Mouse (Mus musculus) kidney, embryonic 16.5 days (tissue): ENCODE results near the gene Spg11. TPM values are rescaled to one million over a fixed set of nuclear protein-coding genes. Genes with fewer than 3 reads are reported as not detected.

Source experiments
- ATAC-seq: fragments of 200-750 bp; cut with Nextera tagmentation; 2 replicates; pipeline ENCODE4 v1.8.0; 2017; ENCODE audit warnings: moderate TSS enrichment; ENCODE audit not compliant: low FRiP score, low TSS enrichment
- H3K27ac ChIP-seq: fragments of 300-500 bp; sonication (generic); 2 replicates; pipeline ENCODE4 v1.5.1; 2014; ENCODE audit warnings: low read length
- H3K27me3 ChIP-seq: fragments of 300-500 bp; sonication (generic); 2 replicates; pipeline ENCODE4 v1.6.1; 2014; ENCODE audit warnings: low read length, control low read depth, mixed read lengths; ENCODE audit not compliant: insufficient read depth
- H3K36me3 ChIP-seq: fragments of 300-500 bp; sonication (generic); 2 replicates; pipeline ENCODE4 v1.6.1; 2014; ENCODE audit warnings: low read length, control low read depth, mixed read lengths; ENCODE audit not compliant: insufficient read depth
- H3K4me1 ChIP-seq: fragments of 300-500 bp; sonication (generic); 2 replicates; pipeline ENCODE4 v1.6.1; 2014; ENCODE audit warnings: low read length, control low read depth, mixed read lengths; ENCODE audit not compliant: insufficient read depth
- H3K4me2 ChIP-seq: fragments of 300-500 bp; sonication (generic); replicated peaks from 2 replicates; pipeline ENCODE4 v1.6.1; 2014; ENCODE audit warnings: low read depth, low read length
- H3K4me3 ChIP-seq: fragments of 300-500 bp; sonication (generic); 2 replicates; pipeline ENCODE4 v1.5.1; 2014; ENCODE audit warnings: mild to moderate bottlenecking, low read length
- H3K9ac ChIP-seq: fragments of 300-500 bp; sonication (generic); replicated peaks from 2 replicates; pipeline ENCODE4 v1.6.1; 2014; ENCODE audit warnings: low read length
- H3K9me3 ChIP-seq: fragments of 300-500 bp; sonication (generic); 2 replicates; pipeline ENCODE4 v1.6.1; 2016; ENCODE audit warnings: low read length, control low read depth
- WGBS: fragments of 180-500 bp; shearing (Covaris S2); extraction: QIAGEN DNeasy Blood & Tissue Kit; methylation state at CpG from one replicate; pipeline ENCODE4 v1.1.7; 2014; 5-methylcytosine and 5-hydroxymethylcytosine counted together
- polyA plus RNA-seq: library from polyadenylated mRNA; unstranded; fragments of >200 nt; fragmentation: Nextera tagmentation; extraction: Ambion mirVana; gene quantifications from 2 replicates; pipeline ENCODE4 v1.2.1, GENCODE M21; 2015

Gene Spg11
- 8.8 and 9.3 TPM in 2 replicates for polyA plus RNA-seq

- Histone ChIP-seq H3K4me2 (peak within 1 kb of the TSS; percentile 73), H3K4me3 (peak within 1 kb of the TSS; percentile 93), H3K36me3 (peaks cover 8% of the 10 kb centered on the region), H3K9ac (peak within 1 kb of the TSS; percentile 99), H3K9me3 (no peaks in the 10 kb centered on the region), H3K27me3 (no peaks in the 10 kb centered on the region), H3K4me1 (peaks cover 10% of the 10 kb centered on the region), H3K27ac (peak within 1 kb of the TSS; percentile 100)
- WGBS: under 1% methylated on average over 47 of the region's 47 CpGs
- peak; percentile 99 for ATAC-seq
These were observed at the start of gene Spg11 for GRCm38 (mm10) chr2:122117961-122118958. Spg11 (minus strand) TSS chr2:122118386.

- ATAC-seq: no peak
- peaks cover 8% of the 10 kb centered on the region for H3K4me1 ChIP-seq
- no peak overlapping the region for H3K4me2 ChIP-seq
- 84% methylated on average over 11 of the region's 11 CpGs for WGBS
- no peak overlapping the region for H3K27ac ChIP-seq
- H3K4me3 ChIP-seq: no peak overlapping the region
- H3K36me3 ChIP-seq: no peaks in the 10 kb centered on the region
- H3K27me3 ChIP-seq: no peaks in the 10 kb centered on the region
- no peak overlapping the region for H3K9ac ChIP-seq
- H3K9me3 ChIP-seq: no peaks in the 10 kb centered on the region
These were observed 46.1 kb upstream of the Spg11 start for GRCm38 (mm10) chr2:122164293-122164692.

- Histone ChIP-seq H3K27me3 (no peaks in the 10 kb centered on the region), H3K36me3 (no peaks in the 10 kb centered on the region), H3K4me1 (peaks cover 8% of the 10 kb centered on the region), H3K9ac (no peak overlapping the region), H3K9me3 (no peaks in the 10 kb centered on the region), H3K4me3 (no peak overlapping the region), H3K27ac (no peak overlapping the region), H3K4me2 (no peak overlapping the region)
- ATAC-seq: 0 out of 2 replicates have a peak, but pooled peaks have one; percentile 35
- 61% methylated on average over 13 of the region's 13 CpGs for WGBS
These were observed 45.4 kb upstream of the Spg11 start for GRCm38 (mm10) chr2:122163430-122164195.

- H3K9me3 ChIP-seq: no peaks in the 10 kb centered on the region
- no peak overlapping the region for H3K4me2 ChIP-seq
- no peak overlapping the region for H3K27ac ChIP-seq
- H3K9ac ChIP-seq: no peak overlapping the region
- no peaks in the 10 kb centered on the region for H3K36me3 ChIP-seq
- H3K4me3 ChIP-seq: no peak overlapping the region
- peaks cover 8% of the 10 kb centered on the region for H3K4me1 ChIP-seq
- H3K27me3 ChIP-seq: no peaks in the 10 kb centered on the region
- WGBS: 81% methylated on average over 2 of the region's 2 CpGs
- no peak for ATAC-seq
These were observed 44.3 kb upstream of the Spg11 start for GRCm38 (mm10) chr2:122162529-122162928.

- Histone ChIP-seq H3K4me2 (no peak overlapping the region), H3K36me3 (no peaks in the 10 kb centered on the region), H3K4me3 (no peak overlapping the region), H3K4me1 (peaks cover 8% of the 10 kb centered on the region), H3K27me3 (no peaks in the 10 kb centered on the region), H3K9me3 (no peaks in the 10 kb centered on the region), H3K27ac (0 out of 2 replicates have a peak overlapping the region, but pooled peaks have one; percentile 1), H3K9ac (no peak overlapping the region)
- 30% methylated on average over 4 of the region's 4 CpGs for WGBS
- peak; percentile 72 for ATAC-seq
These were observed 43.4 kb upstream of the Spg11 start for GRCm38 (mm10) chr2:122161542-122161941.

GRCm38 (mm10) chr2:122160680-122161079, 42.5 kb upstream of the Spg11 start, which contains the start of gene Trim69:
Trim69 (plus strand) TSS chr2:122160700.
- Histone ChIP-seq H3K27me3 (no peaks in the 10 kb centered on the region), H3K36me3 (no peaks in the 10 kb centered on the region), H3K4me1 (peaks cover 8% of the 10 kb centered on the region), H3K4me2 (no peak within 1 kb of the TSS), H3K4me3 (no peak within 1 kb of the TSS), H3K27ac (0 out of 2 replicates have a peak within 1 kb of the TSS, but pooled peaks have one; percentile 1), H3K9ac (no peak within 1 kb of the TSS), H3K9me3 (no peaks in the 10 kb centered on the region)
- WGBS: 44% methylated on average over 2 of the region's 2 CpGs
- peak; percentile 73 for ATAC-seq

GRCm38 (mm10) chr2:122159667-122160066, 41.5 kb upstream of the Spg11 start:
- ATAC-seq: no peak
- Histone ChIP-seq H3K4me1 (peaks cover 8% of the 10 kb centered on the region), H3K4me3 (no peak overlapping the region), H3K27ac (no peak overlapping the region), H3K9me3 (no peaks in the 10 kb centered on the region), H3K36me3 (no peaks in the 10 kb centered on the region), H3K9ac (no peak overlapping the region), H3K4me2 (no peak overlapping the region), H3K27me3 (no peaks in the 10 kb centered on the region)
- 70% methylated on average over 6 of the region's 6 CpGs for WGBS

GRCm38 (mm10) chr2:122158362-122158802, 40.2 kb upstream of the Spg11 start:
- WGBS: 61% methylated on average over 6 of the region's 6 CpGs
- Histone ChIP-seq H3K9ac (no peak overlapping the region), H3K36me3 (no peaks in the 10 kb centered on the region), H3K27me3 (no peaks in the 10 kb centered on the region), H3K4me2 (no peak overlapping the region), H3K4me1 (peaks cover 8% of the 10 kb centered on the region), H3K27ac (no peak overlapping the region), H3K4me3 (no peak overlapping the region), H3K9me3 (no peaks in the 10 kb centered on the region)
- ATAC-seq: no peak

GRCm38 (mm10) chr2:122157561-122157960, 39.4 kb upstream of the Spg11 start:
- Histone ChIP-seq H3K4me2 (no peak overlapping the region), H3K27me3 (no peaks in the 10 kb centered on the region), H3K9ac (no peak overlapping the region), H3K27ac (no peak overlapping the region), H3K4me1 (peaks cover 8% of the 10 kb centered on the region), H3K36me3 (no peaks in the 10 kb centered on the region), H3K9me3 (no peaks in the 10 kb centered on the region), H3K4me3 (no peak overlapping the region)
- no peak for ATAC-seq
